Mouse (Mus musculus) liver, adult 2 months (tissue): Measurements from ENCODE around the gene Lgalsl.

ENCODE experiments used
- CTCF ChIP-seq: fragments of 200-500 bp; IDR thresholded peaks from 2 replicates; pipeline ENCODE4 v1.5.1; 2011; ENCODE audit warnings: low read depth, low read length, control low read depth
- POLR2A ChIP-seq: fragments of 200-500 bp; IDR thresholded peaks from 2 replicates; pipeline ENCODE4 v1.6.1; 2011; ENCODE audit warnings: low read length, control low read depth; ENCODE audit not compliant: insufficient read depth; ENCODE audit errors: extremely low read depth

DNA sequence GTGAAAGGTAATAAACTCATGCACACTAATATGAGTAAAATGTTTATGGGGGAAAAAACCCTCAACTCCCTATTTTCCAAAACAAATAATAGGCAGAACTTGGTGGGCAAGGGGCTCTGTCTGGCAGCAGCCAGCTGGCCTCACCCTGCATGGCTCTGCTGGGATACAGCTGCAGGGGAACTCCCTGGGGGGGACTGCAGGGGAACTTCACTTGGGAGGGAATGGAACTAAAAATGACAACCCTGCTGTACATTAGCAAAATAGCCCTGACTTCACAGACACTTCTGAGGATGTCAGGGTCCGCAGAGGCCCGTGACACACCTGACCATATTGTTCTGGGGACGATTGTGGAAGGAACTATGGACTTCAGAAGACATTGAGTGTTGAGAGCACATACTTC, 29.5 kb upstream of the Lgalsl start:
- TF ChIP-seq CTCF (no peak), POLR2A (no peak)
